Mouse (Mus musculus): ENCODE measurements around the gene Chst14. TPM values are rescaled to one million over a fixed set of nuclear protein-coding genes. Genes with fewer than 3 reads are reported as not detected.

Chst14 gene
- polyA plus RNA-seq, 1 experiment from 2014 or later: 17.1 TPM

DNA sequence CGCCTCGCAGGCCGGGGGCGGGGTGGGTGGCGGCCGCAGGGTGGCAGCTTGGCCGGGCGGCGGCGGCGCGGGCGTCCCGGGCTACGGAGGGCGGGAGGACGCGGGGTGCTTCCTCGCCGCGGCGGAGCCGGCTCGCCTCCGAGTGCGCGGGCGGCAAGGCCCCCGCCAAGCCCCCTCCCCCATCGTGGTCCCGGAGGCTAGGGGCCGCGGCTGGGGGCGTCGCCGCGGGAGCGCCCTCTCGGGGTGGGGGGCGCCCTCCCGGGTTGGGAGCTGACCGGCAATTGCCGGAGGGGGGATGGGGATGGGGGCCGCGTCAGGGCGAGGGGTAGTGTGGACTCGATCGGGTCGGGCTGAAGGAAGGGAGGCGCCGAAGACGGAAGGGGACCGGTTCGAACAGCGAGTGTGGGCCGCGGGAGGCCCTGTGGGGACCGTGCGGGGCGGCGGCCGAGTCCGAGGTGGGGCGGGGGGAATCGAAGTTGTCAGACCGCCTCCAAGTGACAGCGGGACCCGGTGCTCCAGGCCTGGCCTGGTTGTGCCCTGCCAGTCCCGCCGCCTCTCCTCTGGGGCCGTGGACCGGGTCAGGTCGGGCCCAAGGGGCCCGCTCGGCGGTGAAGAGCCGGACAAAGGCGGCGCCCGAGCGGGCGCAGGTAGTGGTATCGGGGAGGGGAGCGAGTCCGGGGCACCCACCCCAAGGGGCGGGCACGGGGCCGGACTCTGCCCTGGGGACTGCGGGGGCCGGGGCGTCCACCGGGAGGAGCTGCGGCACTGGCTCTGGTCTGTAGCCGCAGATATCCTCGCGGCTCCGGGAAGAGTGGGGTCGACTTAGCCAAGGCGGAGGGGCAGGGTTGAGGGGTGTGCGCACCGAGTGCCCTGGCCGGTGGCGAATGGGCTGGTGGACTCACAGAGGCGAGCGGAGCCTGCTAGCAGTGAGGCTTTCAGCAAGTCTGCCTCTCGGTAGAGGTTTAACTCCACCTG lies 24.0 kb upstream of the Chst14 start:
- peak; percentile 18 for ATAC-seq (replicated peaks; ENCODE audit: extremely low read depth, insufficient read depth, low FRiP score)
- H3K36me3 ChIP-seq (ENCODE audit: control insufficient read depth, insufficient read depth): no peaks in the 10 kb centered on the region
- H3K4me1 ChIP-seq (ENCODE audit: control insufficient read depth, insufficient read depth, low read length): peaks cover 21% of the 10 kb centered on the region
- peaks cover 32% of the 10 kb centered on the region for H3K27me3 ChIP-seq (ENCODE audit: control insufficient read depth, insufficient read depth, low read length)
- peak overlapping the region; percentile 77 for H3K27ac ChIP-seq (ENCODE audit: low read length)
- peak overlapping the region; percentile 94 for H3K4me3 ChIP-seq (ENCODE audit: low read length)
- H3K9me3 ChIP-seq (replicated peaks; ENCODE audit: control insufficient read depth, low read length): no peaks in the 10 kb centered on the region
- H3K4me2 ChIP-seq (ENCODE audit: low read depth, low read length): peak overlapping the region; percentile 100
- H3K9ac ChIP-seq (ENCODE audit: low read length): peak overlapping the region; percentile 93
- WGBS: under 1% methylated on average over 94 of the region's 106 CpGs

DNA sequence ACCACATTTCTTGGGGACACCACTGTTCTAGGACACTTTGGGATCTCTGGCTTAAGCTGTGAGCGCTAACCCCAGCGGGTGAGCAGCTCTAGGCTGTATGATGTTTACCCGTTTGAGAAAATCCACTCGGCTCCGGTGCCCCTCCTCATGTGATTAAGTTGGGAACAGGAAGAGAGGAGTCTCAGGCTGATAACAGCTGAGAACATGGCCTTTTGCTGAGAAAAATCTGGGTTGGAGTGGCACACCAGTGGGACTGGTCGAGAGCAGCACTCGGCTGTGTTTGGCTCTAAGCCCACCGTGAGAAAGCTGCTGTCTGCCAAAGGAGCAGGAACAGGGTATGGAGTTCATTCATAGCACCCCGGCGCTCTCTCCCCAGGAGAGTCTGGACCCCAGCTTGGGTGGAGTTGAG lies 23.0 kb upstream of the Chst14 start:
- no peak overlapping the region for H3K27ac ChIP-seq (ENCODE audit: low read length)
- WGBS: 11% methylated on average over 10 of the region's 10 CpGs

DNA sequence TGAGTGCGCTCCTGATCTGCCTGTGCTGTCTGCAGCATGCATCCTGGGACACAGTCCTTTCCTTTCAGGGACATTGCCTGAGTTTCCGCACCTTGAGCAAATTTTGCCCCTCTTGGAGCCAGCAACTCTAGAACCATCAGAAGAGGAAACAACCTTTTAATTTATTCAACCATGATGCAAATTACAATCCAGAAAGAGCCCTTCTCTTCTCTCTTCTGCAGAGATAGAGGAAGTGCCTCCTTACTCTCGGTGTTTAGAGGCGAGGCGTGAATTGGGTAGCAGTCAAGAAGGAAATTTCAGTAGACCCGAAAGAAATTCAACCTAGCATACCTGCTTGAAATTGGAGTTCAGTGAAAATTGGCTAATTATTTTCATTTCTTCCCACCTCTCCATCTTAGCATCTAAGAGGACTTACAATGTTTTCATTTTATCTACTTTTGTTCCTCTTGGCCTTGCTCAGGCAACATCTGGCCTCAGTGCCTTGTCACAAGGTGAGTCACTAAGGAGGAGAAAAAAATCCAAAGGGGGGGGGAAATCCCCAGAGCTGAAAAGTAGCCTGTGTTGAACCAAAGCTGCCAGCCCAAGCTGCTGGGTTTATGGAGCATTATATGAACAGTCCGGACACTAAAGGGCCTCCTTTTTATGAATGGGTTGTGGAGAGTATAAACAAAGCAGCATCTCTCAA lies 20.7 kb upstream of the Chst14 start:
- Histone ChIP-seq H3K36me3 (ENCODE audit: control insufficient read depth, insufficient read depth) (no peaks in the 10 kb centered on the region), H3K27ac (ENCODE audit: low read length) (no peak overlapping the region), H3K9me3 (replicated peaks; ENCODE audit: control insufficient read depth, low read length) (no peaks in the 10 kb centered on the region), H3K27me3 (ENCODE audit: control insufficient read depth, insufficient read depth, low read length) (peaks cover 3% of the 10 kb centered on the region), H3K4me2 (ENCODE audit: low read depth, low read length) (no peak overlapping the region), H3K9ac (ENCODE audit: low read length) (no peak overlapping the region), H3K4me3 (ENCODE audit: low read length) (no peak overlapping the region), H3K4me1 (ENCODE audit: control insufficient read depth, insufficient read depth, low read length) (peaks cover 14% of the 10 kb centered on the region)
- no peak for ATAC-seq (replicated peaks; ENCODE audit: extremely low read depth, insufficient read depth, low FRiP score)
- WGBS: 86% methylated on average over 7 of the region's 7 CpGs

More for the DNA sequence above, 23.0 kb upstream of the Chst14 start:
- Histone ChIP-seq H3K9ac (ENCODE audit: low read length) (peak overlapping the region; percentile 93), H3K9me3 (replicated peaks; ENCODE audit: control insufficient read depth, low read length) (no peaks in the 10 kb centered on the region), H3K4me1 (ENCODE audit: control insufficient read depth, insufficient read depth, low read length) (peaks cover 21% of the 10 kb centered on the region), H3K27me3 (ENCODE audit: control insufficient read depth, insufficient read depth, low read length) (peaks cover 23% of the 10 kb centered on the region), H3K4me3 (ENCODE audit: low read length) (peak overlapping the region; percentile 94), H3K36me3 (ENCODE audit: control insufficient read depth, insufficient read depth) (no peaks in the 10 kb centered on the region), H3K4me2 (ENCODE audit: low read depth, low read length) (peak overlapping the region; percentile 100)
- no peak for ATAC-seq (replicated peaks; ENCODE audit: extremely low read depth, insufficient read depth, low FRiP score)

DNA sequence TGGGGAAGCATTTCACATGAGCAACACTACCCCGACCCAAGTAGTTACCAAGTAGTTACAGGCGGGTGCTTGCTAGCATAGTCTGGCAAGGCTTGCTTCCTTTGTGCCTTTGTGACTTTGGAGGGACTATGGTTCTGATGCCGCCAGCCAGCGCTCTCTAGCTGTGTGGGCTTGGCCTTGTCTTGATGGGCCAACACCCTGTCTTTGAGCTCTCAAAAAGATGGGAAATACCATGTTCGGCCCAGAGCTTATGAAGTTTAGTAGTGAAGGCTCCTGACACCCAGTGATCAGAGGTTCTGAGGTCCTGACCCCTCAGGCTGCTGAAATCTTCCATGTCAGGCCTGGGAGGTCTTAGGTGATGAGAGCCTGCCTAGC lies 20.2 kb upstream of the Chst14 start:
- H3K27ac ChIP-seq (ENCODE audit: low read length): no peak overlapping the region
- H3K4me1 ChIP-seq (ENCODE audit: control insufficient read depth, insufficient read depth, low read length): peaks cover 14% of the 10 kb centered on the region
- no peak overlapping the region for H3K9ac ChIP-seq (ENCODE audit: low read length)
- no peaks in the 10 kb centered on the region for H3K9me3 ChIP-seq (replicated peaks; ENCODE audit: control insufficient read depth, low read length)
- no peaks in the 10 kb centered on the region for H3K27me3 ChIP-seq (ENCODE audit: control insufficient read depth, insufficient read depth, low read length)
- H3K4me3 ChIP-seq (ENCODE audit: low read length): no peak overlapping the region
- H3K4me2 ChIP-seq (ENCODE audit: low read depth, low read length): no peak overlapping the region
- no peak for ATAC-seq (replicated peaks; ENCODE audit: extremely low read depth, insufficient read depth, low FRiP score)
- 83% methylated on average over 5 of the region's 5 CpGs for WGBS
- H3K36me3 ChIP-seq (ENCODE audit: control insufficient read depth, insufficient read depth): no peaks in the 10 kb centered on the region

DNA sequence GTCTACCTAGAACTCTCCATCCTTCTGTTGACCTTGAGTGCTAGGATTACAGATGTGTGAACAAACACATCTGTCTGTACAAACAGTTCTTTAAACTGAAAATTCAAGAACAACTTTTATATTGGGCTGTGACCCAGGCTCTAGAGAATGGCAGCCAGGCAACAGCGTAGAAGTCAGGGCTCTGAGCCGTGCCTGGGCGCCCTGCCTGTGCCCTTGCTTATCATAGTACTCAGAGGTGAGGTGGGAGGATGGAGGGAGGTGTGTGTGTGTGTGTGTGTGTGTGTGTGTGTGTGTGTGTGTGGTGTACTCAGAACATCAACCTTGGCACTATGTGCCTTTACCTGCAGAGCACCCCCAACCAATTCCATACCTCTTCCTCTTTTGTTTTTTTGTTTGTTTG lies 18.5 kb upstream of the Chst14 start:
- Histone ChIP-seq H3K4me2 (ENCODE audit: low read depth, low read length) (no peak overlapping the region), H3K4me3 (ENCODE audit: low read length) (no peak overlapping the region), H3K9ac (ENCODE audit: low read length) (no peak overlapping the region), H3K4me1 (ENCODE audit: control insufficient read depth, insufficient read depth, low read length) (peaks cover 12% of the 10 kb centered on the region), H3K36me3 (ENCODE audit: control insufficient read depth, insufficient read depth) (no peaks in the 10 kb centered on the region), H3K27ac (ENCODE audit: low read length) (no peak overlapping the region), H3K27me3 (ENCODE audit: control insufficient read depth, insufficient read depth, low read length) (no peaks in the 10 kb centered on the region), H3K9me3 (replicated peaks; ENCODE audit: control insufficient read depth, low read length) (no peaks in the 10 kb centered on the region)
- ATAC-seq (replicated peaks; ENCODE audit: extremely low read depth, insufficient read depth, low FRiP score): no peak
- 65% methylated on average over 3 of the region's 3 CpGs for WGBS

DNA sequence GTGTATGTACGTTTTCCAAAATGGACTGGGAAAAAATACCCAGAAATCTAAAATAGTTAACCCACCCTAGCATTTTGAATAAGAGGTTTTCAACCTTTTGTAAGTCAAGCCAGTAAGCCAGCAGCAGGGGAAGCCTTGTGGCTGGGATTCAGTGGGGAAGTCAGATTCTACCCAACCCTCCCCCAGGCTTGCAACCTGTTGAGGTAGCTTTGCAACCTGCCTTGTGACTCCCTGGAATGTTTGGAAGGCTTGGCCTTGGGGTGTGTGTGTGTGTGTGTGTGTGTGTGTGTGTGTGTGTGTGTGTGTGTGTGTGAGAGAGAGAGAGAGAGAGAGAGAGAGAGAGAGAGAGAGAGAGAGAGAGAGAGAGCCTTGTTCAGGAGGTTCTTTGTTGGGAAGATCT lies 17.1 kb upstream of the Chst14 start:
- 72% methylated on average over 1 of the region's 1 CpGs for WGBS
- H3K4me3 ChIP-seq (ENCODE audit: low read length): no peak overlapping the region
- ATAC-seq (replicated peaks; ENCODE audit: extremely low read depth, insufficient read depth, low FRiP score): no peak
- H3K27me3 ChIP-seq (ENCODE audit: control insufficient read depth, insufficient read depth, low read length): no peaks in the 10 kb centered on the region
- no peak overlapping the region for H3K4me2 ChIP-seq (ENCODE audit: low read depth, low read length)
- no peaks in the 10 kb centered on the region for H3K36me3 ChIP-seq (ENCODE audit: control insufficient read depth, insufficient read depth)
- H3K9ac ChIP-seq (ENCODE audit: low read length): no peak overlapping the region
- H3K4me1 ChIP-seq (ENCODE audit: control insufficient read depth, insufficient read depth, low read length): peaks cover 9% of the 10 kb centered on the region
- H3K27ac ChIP-seq (ENCODE audit: low read length): no peak overlapping the region
- H3K9me3 ChIP-seq (replicated peaks; ENCODE audit: control insufficient read depth, low read length): no peaks in the 10 kb centered on the region

DNA sequence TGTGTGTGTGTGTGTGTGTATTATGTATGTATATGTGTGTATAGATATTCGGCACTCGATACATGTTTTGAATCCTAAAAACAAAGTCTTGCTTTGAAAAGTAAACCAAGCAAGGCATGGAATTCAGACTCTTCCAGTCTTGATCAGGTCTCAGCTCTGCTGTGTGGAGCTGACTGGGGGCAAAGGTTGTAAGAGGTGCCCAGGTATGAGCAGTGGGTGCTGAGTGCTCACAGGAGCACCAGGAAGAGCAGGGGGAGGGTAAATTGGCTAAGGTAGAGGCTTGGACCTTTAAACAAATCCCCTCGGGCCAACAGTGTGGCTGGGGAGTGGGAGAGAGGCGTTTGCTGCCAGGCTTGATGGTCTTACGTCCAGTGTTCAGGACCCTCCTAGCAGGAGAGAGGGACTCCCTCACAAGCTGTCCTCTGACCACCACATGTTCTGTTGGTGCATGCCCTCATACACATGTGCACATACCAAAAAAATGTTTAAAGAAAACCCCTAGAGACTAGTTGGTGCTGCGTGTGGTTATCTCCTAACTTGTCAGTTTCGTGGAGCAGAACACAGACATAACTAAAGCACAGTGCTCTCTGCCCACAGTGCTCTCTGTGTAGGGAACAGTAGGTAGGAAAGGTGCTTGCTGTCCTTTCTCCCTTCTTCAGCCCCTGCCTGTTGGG lies 15.6 kb upstream of the Chst14 start:
- 72% methylated on average over 7 of the region's 7 CpGs for WGBS
- no peak overlapping the region for H3K4me2 ChIP-seq (ENCODE audit: low read depth, low read length)
- no peak overlapping the region for H3K4me3 ChIP-seq (ENCODE audit: low read length)
- no peak overlapping the region for H3K27ac ChIP-seq (ENCODE audit: low read length)
- no peak overlapping the region for H3K9ac ChIP-seq (ENCODE audit: low read length)
- ATAC-seq (replicated peaks; ENCODE audit: extremely low read depth, insufficient read depth, low FRiP score): no peak
- no peaks in the 10 kb centered on the region for H3K27me3 ChIP-seq (ENCODE audit: control insufficient read depth, insufficient read depth, low read length)
- H3K36me3 ChIP-seq (ENCODE audit: control insufficient read depth, insufficient read depth): no peaks in the 10 kb centered on the region
- peaks cover 16% of the 10 kb centered on the region for H3K4me1 ChIP-seq (ENCODE audit: control insufficient read depth, insufficient read depth, low read length)
- H3K9me3 ChIP-seq (replicated peaks; ENCODE audit: control insufficient read depth, low read length): no peaks in the 10 kb centered on the region

DNA sequence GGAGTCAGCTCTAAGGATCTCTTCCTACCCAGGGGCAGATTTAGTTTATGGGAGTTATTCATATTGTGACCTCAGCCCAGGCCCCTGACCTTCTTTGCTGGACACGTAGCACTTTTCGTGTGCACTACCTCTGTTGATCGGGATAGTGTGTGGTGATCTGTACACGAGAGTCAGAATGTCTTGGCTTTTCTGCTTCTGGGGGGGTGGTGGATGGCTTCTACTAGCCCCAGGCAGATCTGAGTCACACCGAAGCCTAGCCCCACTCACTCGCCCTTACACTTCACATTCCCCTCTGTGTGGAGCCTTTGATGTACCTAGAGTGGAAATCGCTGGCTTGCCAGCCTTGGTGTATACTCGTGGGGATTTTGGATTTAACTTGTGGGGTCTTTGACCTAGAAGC lies 13.6 kb upstream of the Chst14 start:
- ATAC-seq (replicated peaks; ENCODE audit: extremely low read depth, insufficient read depth, low FRiP score): no peak
- peaks cover 19% of the 10 kb centered on the region for H3K4me1 ChIP-seq (ENCODE audit: control insufficient read depth, insufficient read depth, low read length)
- 76% methylated on average over 8 of the region's 8 CpGs for WGBS
- H3K27ac ChIP-seq (ENCODE audit: low read length): no peak overlapping the region
- H3K4me2 ChIP-seq (ENCODE audit: low read depth, low read length): no peak overlapping the region
- no peaks in the 10 kb centered on the region for H3K27me3 ChIP-seq (ENCODE audit: control insufficient read depth, insufficient read depth, low read length)
- no peak overlapping the region for H3K9ac ChIP-seq (ENCODE audit: low read length)
- H3K36me3 ChIP-seq (ENCODE audit: control insufficient read depth, insufficient read depth): no peaks in the 10 kb centered on the region
- no peaks in the 10 kb centered on the region for H3K9me3 ChIP-seq (replicated peaks; ENCODE audit: control insufficient read depth, low read length)
- H3K4me3 ChIP-seq (ENCODE audit: low read length): no peak overlapping the region

Measured in heart, embryonic 16.5 days (tissue).